Mouse (Mus musculus) liver, embryonic 13.5 days (tissue): ENCODE results near the gene Fbxl13. TPM values are rescaled to one million over a fixed set of nuclear protein-coding genes. Genes with fewer than 3 reads are reported as not detected.

Experiments
- ATAC-seq: fragments of 200-750 bp; cut with Nextera tagmentation; 2 replicates; pipeline ENCODE4 v1.8.0; 2017; ENCODE audit warnings: low read depth, mild to moderate bottlenecking, moderate number of reproducible peaks, moderate library complexity
- DNase-seq: peaks from one replicate; pipeline ENCODE4 v3.0.0; 2022
- H3K27ac ChIP-seq: fragments of 300-500 bp; sonication (generic); 2 replicates; pipeline ENCODE4 v1.5.1; 2015; ENCODE audit warnings: moderate library complexity, mild to moderate bottlenecking, inconsistent platforms
- H3K27me3 ChIP-seq: fragments of 300-500 bp; sonication (generic); 2 replicates; pipeline ENCODE4 v1.6.1; 2015; ENCODE audit warnings: mild to moderate bottlenecking, inconsistent platforms
- H3K36me3 ChIP-seq: fragments of 300-500 bp; sonication (generic); 2 replicates; pipeline ENCODE4 v1.6.1; 2015; ENCODE audit warnings: mild to moderate bottlenecking, inconsistent platforms
- H3K4me1 ChIP-seq: fragments of 300-500 bp; sonication (generic); replicated peaks from 2 replicates; pipeline ENCODE4 v1.6.1; 2015; ENCODE audit warnings: inconsistent platforms
- H3K4me2 ChIP-seq: fragments of 300-500 bp; sonication (generic); 2 replicates; pipeline ENCODE4 v1.6.1; 2015; ENCODE audit warnings: inconsistent platforms, mild to moderate bottlenecking, moderate library complexity
- H3K4me3 ChIP-seq: fragments of 300-500 bp; sonication (generic); replicated peaks from 2 replicates; pipeline ENCODE4 v1.5.1; 2015; ENCODE audit warnings: mild to moderate bottlenecking, inconsistent platforms
- H3K9ac ChIP-seq: fragments of 300-500 bp; sonication (generic); 2 replicates; pipeline ENCODE4 v1.6.1; 2015; ENCODE audit warnings: mild to moderate bottlenecking, inconsistent platforms
- H3K9me3 ChIP-seq: fragments of 300-500 bp; sonication (generic); replicated peaks from 2 replicates; pipeline ENCODE4 v1.6.1; 2016; ENCODE audit warnings: inconsistent platforms
- WGBS: fragments of 180-500 bp; shearing (Covaris S2); methylation state at CpG from one replicate; pipeline ENCODE4 v1.1.7; 2015; ENCODE audit not compliant: insufficient replicate concordance; 5-methylcytosine and 5-hydroxymethylcytosine counted together
- polyA plus RNA-seq: library from polyadenylated mRNA; unstranded; fragments of >200 nt; fragmentation: Nextera tagmentation; extraction: Ambion mirVana; gene quantifications from 2 replicates; pipeline ENCODE4 v1.2.1, GENCODE M21; 2015

The Fbxl13 gene
- polyA plus RNA-seq, 1 experiment from 2014 or later, result 0.13 TPM

DNA sequence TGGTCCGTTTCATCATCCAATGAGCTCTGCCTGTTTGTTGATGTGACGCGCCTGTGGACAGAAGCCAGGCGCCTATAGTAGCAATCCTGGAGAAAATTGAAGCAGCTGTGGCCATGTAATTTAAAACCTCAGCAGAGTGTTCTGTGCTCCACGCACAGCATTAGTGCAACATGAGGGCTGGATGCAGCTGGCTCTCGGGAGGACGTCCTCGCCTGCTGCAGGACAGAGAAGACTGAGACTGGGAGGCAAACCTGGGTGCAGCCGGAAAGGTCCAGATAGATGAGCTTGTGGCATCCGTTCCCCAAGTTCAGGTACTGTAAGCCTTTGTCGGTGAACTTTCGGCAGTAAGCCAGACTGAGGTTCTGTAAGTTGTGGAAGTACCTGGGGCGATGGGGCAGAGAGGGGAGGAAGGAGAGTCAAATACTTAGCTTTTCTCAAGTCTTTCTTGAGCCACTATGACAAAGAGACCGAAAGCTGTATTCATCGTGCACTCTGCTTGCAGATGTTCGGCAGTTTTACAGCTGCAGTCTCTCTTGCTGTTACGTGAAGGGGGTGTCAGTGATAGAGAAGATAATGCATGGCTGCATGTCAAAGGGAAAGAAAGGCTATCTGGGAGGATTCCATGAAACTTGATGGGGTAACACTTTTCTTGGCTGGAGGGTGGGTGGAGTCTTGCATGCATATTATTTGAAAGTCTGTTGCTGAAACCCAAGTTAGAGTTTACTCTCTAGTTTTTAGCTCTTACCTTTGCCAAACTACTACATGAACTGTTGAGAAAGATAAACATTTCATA is 101.8 kb downstream of the Fbxl13 start, which contains the start of gene Lrrc17:
Gene Lrrc17 (plus strand): TSS at position 151 of the 793 bp plus-strand sequence.
- Histone ChIP-seq H3K27ac (no peak within 1 kb of the TSS), H3K9ac (no peak within 1 kb of the TSS), H3K4me2 (no peak within 1 kb of the TSS), H3K27me3 (no peaks in the 10 kb centered on the region; the same call in 1 of the 2 replicates), H3K36me3 (no peaks in the 10 kb centered on the region), H3K9me3 (no peaks in the 10 kb centered on the region), H3K4me3 (0 out of 2 replicates have a peak within 1 kb of the TSS, but pooled peaks have one; percentile 1), H3K4me1 (no peaks in the 10 kb centered on the region)
- ATAC-seq, result no peak
- DNase-seq, result no peak
- 65% methylated on average over 17 of the region's 17 CpGs for WGBS

DNA sequence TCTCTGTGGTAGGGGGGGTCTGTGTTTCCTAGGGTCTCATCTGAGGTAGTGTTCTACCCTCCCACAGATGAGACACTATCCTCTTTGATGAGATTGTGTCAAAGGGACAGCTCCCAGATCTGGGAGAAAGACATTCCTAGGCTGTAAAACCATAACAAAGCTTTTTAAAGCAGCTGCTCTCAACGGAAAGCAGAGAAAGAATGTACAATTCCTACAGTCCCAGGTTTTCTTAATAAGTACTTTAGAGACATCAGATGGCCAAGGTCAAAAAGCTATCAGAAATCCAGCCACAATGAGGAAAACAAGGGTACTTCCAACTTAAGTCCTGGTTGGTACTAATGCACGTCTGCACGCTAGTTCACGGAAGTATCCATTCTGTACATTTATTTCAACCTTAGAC is 103.2 kb downstream of the Fbxl13 start:
- no peak overlapping the region for H3K4me2 ChIP-seq
- no peak for DNase-seq
- no peaks in the 10 kb centered on the region for H3K9me3 ChIP-seq
- H3K4me1 ChIP-seq, result no peaks in the 10 kb centered on the region
- H3K27ac ChIP-seq, result no peak overlapping the region
- H3K27me3 ChIP-seq, result no peaks in the 10 kb centered on the region; the same call in 1 of the 2 replicates
- no peaks in the 10 kb centered on the region for H3K36me3 ChIP-seq
- 71% methylated on average over 4 of the region's 4 CpGs for WGBS
- H3K9ac ChIP-seq, result no peak overlapping the region
- no peak overlapping the region for H3K4me3 ChIP-seq
- ATAC-seq, result no peak

DNA sequence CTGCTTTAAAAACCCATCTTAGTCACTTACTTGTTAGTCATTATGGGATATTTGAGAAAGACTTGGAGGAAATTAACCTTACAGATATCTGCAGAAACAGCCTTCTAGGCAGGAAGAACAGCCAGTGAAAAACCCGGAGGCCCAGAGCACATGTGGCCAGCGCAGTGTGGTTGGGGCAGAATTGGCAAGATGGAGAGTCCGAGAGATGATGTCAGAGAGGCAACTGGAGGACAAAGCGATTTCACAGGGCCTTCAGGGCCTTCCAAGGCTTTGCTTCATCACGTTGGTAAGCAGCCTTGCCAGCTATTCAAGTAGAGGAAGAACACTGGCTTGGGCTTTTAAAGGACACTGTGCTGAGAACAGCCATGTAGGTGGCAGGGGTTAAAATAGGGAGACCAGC is 112.5 kb downstream of the Fbxl13 start:
- Histone ChIP-seq H3K4me2 (no peak overlapping the region), H3K27me3 (no peaks in the 10 kb centered on the region), H3K9me3 (no peaks in the 10 kb centered on the region), H3K9ac (no peak overlapping the region), H3K27ac (no peak overlapping the region), H3K4me3 (no peak overlapping the region), H3K4me1 (0 out of 2 replicates have a peak, but pooled peaks cover 3% of the 10 kb centered on the region), H3K36me3 (no peaks in the 10 kb centered on the region)
- no peak for DNase-seq
- 65% methylated on average over 5 of the region's 5 CpGs for WGBS
- no peak for ATAC-seq

DNA sequence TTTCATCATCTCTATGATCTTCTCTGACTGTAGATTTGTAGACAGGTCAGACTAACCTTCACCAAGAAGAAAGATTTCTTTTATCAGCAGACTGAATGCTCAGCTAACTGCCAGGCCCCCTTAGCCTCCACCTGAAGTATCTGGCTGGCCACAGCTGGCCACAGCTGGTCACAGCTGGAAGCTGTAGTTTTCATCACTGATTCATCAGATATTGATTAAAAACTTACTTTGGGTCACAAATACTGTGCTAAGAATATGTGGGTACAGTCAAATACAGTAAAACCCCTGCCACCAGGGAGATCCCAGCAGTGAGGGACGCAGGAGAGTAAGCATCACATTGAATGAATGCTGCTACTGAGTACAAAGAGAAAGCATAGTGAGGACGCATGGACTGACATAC is 113.3 kb downstream of the Fbxl13 start:
- 56% methylated on average over 2 of the region's 2 CpGs for WGBS
- no peak for ATAC-seq
- H3K27me3 ChIP-seq, result no peaks in the 10 kb centered on the region

GRCm38 (mm10) chr5:21529110-21529720 is 116.2 kb downstream of the Fbxl13 start:
- Histone ChIP-seq H3K36me3 (no peaks in the 10 kb centered on the region), H3K27ac (no peak overlapping the region), H3K9me3 (no peaks in the 10 kb centered on the region), H3K27me3 (no peaks in the 10 kb centered on the region), H3K9ac (no peak overlapping the region), H3K4me2 (no peak overlapping the region), H3K4me1 (peaks cover 7% of the 10 kb centered on the region; the same call in 1 of the 2 replicates), H3K4me3 (no peak overlapping the region)
- ATAC-seq (no peak), DNase-seq (no peak)
- 63% methylated on average over 8 of the region's 8 CpGs for WGBS

More for the DNA sequence above, 113.3 kb downstream of the Fbxl13 start:
- Histone ChIP-seq H3K36me3 (no peaks in the 10 kb centered on the region), H3K4me2 (no peak overlapping the region), H3K27ac (no peak overlapping the region), H3K9me3 (no peaks in the 10 kb centered on the region), H3K4me1 (peaks cover 7% of the 10 kb centered on the region; the same call in 1 of the 2 replicates), H3K4me3 (no peak overlapping the region), H3K9ac (no peak overlapping the region)
- no peak for DNase-seq

DNA sequence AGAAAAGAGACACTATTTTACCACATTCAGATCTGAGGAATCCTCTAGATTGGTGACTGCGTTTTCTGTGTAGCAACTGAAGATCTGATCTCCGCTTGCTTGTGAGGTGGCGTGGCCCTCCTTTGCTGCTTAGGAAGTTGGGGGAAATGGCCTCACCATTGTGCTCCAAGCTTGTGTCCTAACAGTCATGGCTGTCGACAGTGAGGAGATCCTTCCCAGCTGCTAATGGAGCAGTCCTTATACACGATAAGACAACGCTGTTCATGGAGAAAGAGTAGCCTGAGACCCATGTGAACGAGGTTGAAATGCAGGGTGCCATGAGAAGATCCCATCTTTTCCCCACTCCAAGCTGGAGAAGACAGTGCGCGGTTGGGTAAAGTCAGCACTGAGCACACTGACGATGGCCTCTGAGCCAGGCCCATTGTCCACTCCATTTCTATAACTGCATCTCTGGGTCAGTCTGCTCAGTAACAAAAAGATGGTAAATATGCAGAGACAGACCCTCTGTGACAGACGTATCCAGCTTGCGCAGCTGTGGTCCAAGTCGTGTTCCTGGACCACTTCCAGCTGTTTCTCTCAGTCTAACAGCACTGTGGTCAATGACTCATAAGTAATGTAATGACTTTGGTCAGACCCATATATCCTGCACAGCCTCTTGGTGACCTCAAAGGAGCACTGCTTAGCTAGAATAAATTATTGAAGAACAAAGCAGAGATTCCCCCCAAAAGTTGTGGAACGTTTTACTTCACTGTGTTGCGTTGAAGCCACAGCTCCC is 117.2 kb downstream of the Fbxl13 start:
- H3K27ac ChIP-seq, result no peak overlapping the region
- no peak for ATAC-seq

GRCm38 (mm10) chr5:21527488-21527911 is 117.9 kb downstream of the Fbxl13 start:
- Histone ChIP-seq H3K27ac (no peak overlapping the region), H3K27me3 (no peaks in the 10 kb centered on the region), H3K4me3 (no peak overlapping the region), H3K4me2 (no peak overlapping the region), H3K4me1 (peaks cover 7% of the 10 kb centered on the region; the same call in 1 of the 2 replicates), H3K36me3 (no peaks in the 10 kb centered on the region), H3K9me3 (no peaks in the 10 kb centered on the region), H3K9ac (no peak overlapping the region)
- DNase-seq (no peak), ATAC-seq (no peak)
- 25% methylated on average over 4 of the region's 4 CpGs for WGBS

More for the DNA sequence above, 117.2 kb downstream of the Fbxl13 start:
- no peak overlapping the region for H3K4me2 ChIP-seq
- peaks cover 7% of the 10 kb centered on the region; the same call in 1 of the 2 replicates for H3K4me1 ChIP-seq
- WGBS, result 72% methylated on average over 15 of the region's 15 CpGs
- H3K9ac ChIP-seq, result no peak overlapping the region
- H3K36me3 ChIP-seq, result no peaks in the 10 kb centered on the region
- H3K9me3 ChIP-seq, result no peaks in the 10 kb centered on the region
- DNase-seq, result no peak
- no peaks in the 10 kb centered on the region for H3K27me3 ChIP-seq
- no peak overlapping the region for H3K4me3 ChIP-seq

GRCm38 (mm10) chr5:21526835-21527485 is 118.5 kb downstream of the Fbxl13 start:
- WGBS, result 57% methylated on average over 11 of the region's 11 CpGs
- DNase-seq (no peak), ATAC-seq (no peak)
- Histone ChIP-seq H3K9me3 (no peaks in the 10 kb centered on the region), H3K36me3 (no peaks in the 10 kb centered on the region), H3K4me3 (no peak overlapping the region), H3K4me2 (no peak overlapping the region), H3K27ac (no peak overlapping the region), H3K4me1 (peaks cover 7% of the 10 kb centered on the region; the same call in 1 of the 2 replicates), H3K27me3 (no peaks in the 10 kb centered on the region), H3K9ac (no peak overlapping the region)

DNA sequence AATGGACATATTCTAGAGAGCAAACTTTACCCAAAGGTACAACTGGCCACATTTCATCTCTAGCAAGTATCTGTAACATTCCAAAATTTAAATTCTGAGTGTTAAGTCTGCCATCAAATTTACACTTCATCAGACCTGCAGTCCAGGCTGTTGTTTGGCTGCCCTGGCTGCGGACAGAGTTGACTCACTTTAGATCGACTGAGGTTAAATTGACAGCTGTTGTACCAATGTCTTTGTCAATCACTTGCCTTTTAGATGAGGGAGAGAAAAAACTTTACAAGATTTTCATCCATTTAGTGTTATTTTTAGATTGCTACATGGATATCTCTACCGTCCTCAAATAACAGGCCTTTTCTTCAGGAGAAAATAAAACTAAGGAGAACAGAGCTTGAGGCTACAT is 126.3 kb downstream of the Fbxl13 start:
- H3K4me1 ChIP-seq, result no peaks in the 10 kb centered on the region
- H3K9me3 ChIP-seq, result no peaks in the 10 kb centered on the region
- H3K27ac ChIP-seq, result no peak overlapping the region
- DNase-seq, result no peak
- H3K27me3 ChIP-seq, result no peaks in the 10 kb centered on the region
- no peak for ATAC-seq
- H3K9ac ChIP-seq, result no peak overlapping the region
- H3K4me3 ChIP-seq, result no peak overlapping the region
- H3K4me2 ChIP-seq, result no peak overlapping the region
- WGBS, result 70% methylated on average over 3 of the region's 3 CpGs
- H3K36me3 ChIP-seq, result no peaks in the 10 kb centered on the region

DNA sequence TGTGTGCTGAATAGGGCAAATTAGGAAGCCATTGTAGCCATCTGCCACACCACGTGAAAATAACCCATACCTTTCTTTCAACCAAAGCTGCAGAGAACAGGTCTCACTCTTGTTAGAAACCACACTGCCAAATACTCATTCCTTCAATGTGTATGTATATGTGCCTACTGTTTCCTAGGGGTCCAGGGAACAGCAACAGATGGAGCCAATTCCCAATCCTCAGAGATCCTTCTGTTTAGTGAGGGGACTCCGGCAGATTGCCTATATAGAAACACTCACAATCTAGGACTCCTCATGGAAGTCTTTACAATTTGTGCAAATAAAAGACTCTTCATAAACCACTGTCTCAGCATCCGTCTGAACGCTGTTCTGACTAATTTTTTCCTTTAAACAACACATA is 127.2 kb downstream of the Fbxl13 start:
- H3K4me1 ChIP-seq, result no peaks in the 10 kb centered on the region
- no peak overlapping the region for H3K4me2 ChIP-seq
- H3K4me3 ChIP-seq, result no peak overlapping the region
- no peak for DNase-seq
- no peaks in the 10 kb centered on the region for H3K36me3 ChIP-seq
- no peaks in the 10 kb centered on the region for H3K27me3 ChIP-seq
- no peak for ATAC-seq
- H3K9ac ChIP-seq, result no peak overlapping the region
- no peaks in the 10 kb centered on the region for H3K9me3 ChIP-seq
- WGBS, result 62% methylated on average over 4 of the region's 4 CpGs
- H3K27ac ChIP-seq, result no peak overlapping the region

- no peak overlapping the region for H3K4me3 ChIP-seq
- 63% methylated on average over 2 of the region's 2 CpGs for WGBS
- no peak for ATAC-seq
Measured at GRCm38 (mm10) chr5:21517562-21517961, 127.9 kb downstream of the Fbxl13 start.

More at GRCm38 (mm10) chr5:21517562-21517961, 127.9 kb downstream of the Fbxl13 start:
- no peaks in the 10 kb centered on the region for H3K9me3 ChIP-seq
- DNase-seq, result no peak
- H3K27ac ChIP-seq, result no peak overlapping the region
- no peaks in the 10 kb centered on the region for H3K4me1 ChIP-seq
- no peaks in the 10 kb centered on the region for H3K27me3 ChIP-seq
- no peaks in the 10 kb centered on the region for H3K36me3 ChIP-seq
- H3K4me2 ChIP-seq, result no peak overlapping the region
- H3K9ac ChIP-seq, result no peak overlapping the region
